Mouse (Mus musculus): ENCODE data around the gene Ddx54.

- TF ChIP-seq CTCF (conservative IDR thresholded peaks at IDR 0.05 in 1 of 2, IDR thresholded peaks at IDR 0.05 in 1 of 2; ENCODE audit: low read depth in 2 of 2, low read length in 2 of 2), result no peak
- TF ChIP-seq POLR2A (IDR thresholded peaks at IDR 0.05; ENCODE audit: low read depth, low read length), result no peak
- TF ChIP-seq ZC3H11A (IDR thresholded peaks at IDR 0.05; ENCODE audit: low read depth, low read length), result no peak
- no peak for TF ChIP-seq MAFK (IDR thresholded peaks at IDR 0.05; ENCODE audit: insufficient replicate concordance, low read length)
- no peak for TF ChIP-seq CHD2 (IDR thresholded peaks at IDR 0.05; ENCODE audit: low read length)
- no peak for TF ChIP-seq RCOR1 (conservative IDR thresholded peaks at IDR 0.05; ENCODE audit: low read depth, low read length)
These were observed 38.7 kb downstream of the Ddx54 start for GRCm38 (mm10) chr5:120651230-120651629.

All from CH12.LX (cell line).